Mouse (Mus musculus) CH12F3 (cell line): ENCODE results near the gene Sort1.

Experiments
- in situ Hi-C: fragments of 300-500 bp; cut with MboI; formaldehyde crosslinking; loops from 2 replicates; pipeline ENCODE4 v1.14.3; 2020; ENCODE audit warnings: low sequenced_read_pairs

The Sort1 gene

DNA sequence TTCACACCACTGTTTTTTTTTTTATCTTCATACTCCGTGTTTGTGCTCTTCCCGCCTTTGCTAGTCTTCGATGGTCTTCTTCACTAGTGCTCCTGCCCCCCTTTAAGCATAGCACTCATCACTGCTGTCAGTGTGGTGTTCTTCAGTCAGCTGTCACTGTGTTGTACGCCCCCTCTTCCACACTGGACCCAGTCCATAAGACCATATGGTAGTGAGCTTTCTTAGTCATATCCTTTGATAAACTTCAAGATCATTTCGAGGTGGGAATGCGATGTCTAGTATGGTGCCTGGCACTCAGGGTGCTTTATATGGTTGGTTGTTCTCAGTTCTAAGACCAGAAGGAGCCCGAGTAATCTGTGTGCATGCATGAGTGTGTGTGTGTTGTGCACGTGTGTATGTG, 43.4 kb downstream of the Sort1 start:
- in situ Hi-C loops, result no loop called here

DNA sequence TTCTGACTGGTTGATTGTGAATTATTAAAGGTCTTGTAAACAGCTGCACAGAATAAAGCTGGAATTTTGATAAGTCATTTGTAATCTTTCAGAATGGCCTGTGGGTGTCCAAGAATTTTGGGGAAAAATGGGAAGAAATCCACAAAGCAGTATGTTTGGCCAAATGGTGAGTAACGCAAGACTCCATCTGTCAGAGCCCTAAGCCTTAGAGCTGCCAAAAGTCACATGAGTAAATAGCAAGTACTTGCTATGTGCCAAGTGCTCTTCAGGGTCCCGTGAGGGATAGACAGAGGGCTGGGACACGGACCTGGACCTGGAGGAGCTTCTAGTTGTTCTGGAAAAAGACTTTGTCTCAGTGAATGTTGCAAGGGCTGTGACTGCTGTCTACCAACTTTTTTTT, 44.0 kb downstream of the Sort1 start:
- in situ Hi-C loops, result no loop called here

DNA sequence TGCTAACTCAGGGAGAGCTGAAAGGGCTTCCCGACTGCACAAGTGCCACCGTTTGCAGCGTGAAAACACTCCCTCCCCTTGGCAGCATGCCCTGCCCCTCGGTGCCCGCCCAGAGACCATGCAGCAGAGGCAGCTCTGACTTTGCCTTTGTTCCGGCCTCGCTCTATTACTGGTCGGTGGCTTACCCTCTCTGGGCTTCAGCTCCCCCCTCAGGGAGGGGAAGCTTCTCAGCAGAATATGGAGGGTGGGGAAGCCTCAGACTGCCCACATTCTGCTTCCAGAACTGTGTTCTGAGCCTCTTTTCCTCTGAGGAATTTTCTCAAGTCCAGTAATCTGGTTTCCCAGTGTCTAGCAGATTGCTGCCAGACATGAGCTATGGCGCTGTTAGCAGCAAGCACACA, 44.6 kb downstream of the Sort1 start:
- in situ Hi-C loops, result no loop called here

DNA sequence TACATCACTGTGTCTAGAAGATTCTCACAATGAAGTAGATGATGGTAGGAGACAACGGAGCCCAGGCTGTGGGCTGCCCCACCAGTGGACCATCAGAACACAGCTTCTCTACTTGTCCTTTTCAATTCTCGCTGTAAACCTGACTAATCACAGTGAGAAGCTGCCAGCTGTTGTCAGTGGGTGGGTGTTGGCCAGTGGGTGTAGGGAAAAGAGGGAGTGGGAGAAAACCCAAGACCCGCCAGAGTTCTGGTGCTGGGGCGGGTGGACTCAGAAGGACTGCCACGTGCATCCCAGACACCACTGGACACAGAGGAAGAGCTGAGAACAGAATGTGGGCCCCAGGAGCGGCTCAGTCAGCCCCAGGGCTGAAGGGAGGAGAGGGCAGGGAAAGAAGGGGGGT, 46.9 kb downstream of the Sort1 start:
- in situ Hi-C loops, result no loop called here

DNA sequence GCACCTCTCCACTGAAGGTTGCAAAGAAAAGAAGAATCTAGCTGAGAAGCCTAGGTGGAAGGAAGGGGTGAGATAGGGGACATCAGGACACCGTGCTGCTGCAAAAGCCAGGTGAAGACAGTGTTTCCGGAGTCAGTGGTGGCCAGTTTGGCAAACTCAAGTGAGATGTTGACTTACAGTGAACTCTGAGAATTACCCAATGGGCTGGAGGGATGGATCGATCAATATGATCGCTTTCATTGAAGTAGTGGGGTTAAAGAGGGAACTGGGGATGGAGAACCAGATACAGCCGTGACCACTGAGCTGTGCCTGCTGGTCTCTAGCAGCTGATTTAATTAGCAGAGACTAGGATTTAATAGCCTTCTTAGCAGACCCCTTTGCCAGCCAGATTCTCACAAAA, 53.0 kb downstream of the Sort1 start:
- in situ Hi-C loops, result no loop called here

DNA sequence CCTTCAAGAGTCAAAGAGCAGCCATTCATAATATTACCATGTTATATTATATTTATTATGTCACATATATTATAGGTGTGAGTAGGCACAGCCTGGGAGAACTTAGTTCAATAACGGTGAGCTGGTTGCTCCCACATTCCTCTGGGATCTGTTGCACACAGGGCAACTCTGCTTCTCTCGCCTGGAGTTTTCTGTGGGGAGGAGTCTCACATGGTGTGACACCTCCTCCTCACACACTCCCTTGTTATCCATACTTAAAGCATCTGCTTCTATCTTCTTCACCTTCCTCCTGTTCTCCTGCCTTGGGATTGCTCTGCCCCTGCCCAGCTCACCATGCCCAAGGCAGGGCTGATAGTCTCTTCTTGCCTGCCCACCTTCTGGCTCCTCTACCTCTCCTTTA, 57.2 kb downstream of the Sort1 start:
- in situ Hi-C loops, result no loop called here

DNA sequence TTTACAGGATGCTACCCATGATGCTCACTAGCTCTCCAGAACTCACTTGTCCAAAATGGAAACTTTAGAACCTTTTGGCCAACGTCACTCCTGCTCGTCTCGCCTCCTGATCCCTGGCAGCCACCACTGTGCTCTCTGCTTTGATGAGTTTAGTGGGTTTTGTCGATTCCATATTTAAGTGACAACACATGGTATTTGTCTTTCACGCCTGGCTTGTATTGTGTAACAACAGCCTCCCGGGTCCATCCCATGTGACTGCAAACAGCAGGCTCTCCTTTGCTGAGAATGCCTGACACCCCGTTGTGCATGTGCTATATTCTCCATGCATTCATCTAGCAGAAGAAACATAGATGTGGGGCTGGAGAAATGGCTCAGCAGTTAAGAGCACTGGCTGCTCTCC, 58.3 kb downstream of the Sort1 start:
- in situ Hi-C loops, result no loop called here

DNA sequence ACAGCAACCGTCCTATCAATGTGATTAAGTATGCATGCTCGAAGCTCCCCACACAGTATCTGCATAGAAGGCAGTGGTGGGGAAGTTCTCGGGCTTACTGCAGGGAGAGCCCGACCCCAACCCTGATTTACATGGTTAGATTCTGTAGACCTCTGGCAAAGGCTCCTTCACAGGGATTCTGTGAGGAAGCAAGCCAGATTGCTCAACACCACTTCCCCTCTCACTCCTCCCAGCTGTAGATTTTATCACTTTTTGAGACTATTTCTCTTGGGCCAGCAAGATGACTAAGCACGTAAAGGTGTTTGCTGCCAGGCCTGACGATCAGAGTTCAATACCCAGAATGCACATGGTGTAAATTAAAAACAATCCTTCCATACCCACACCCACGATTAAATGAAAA, 62.0 kb downstream of the Sort1 start:
- in situ Hi-C loops, result no loop called here

DNA sequence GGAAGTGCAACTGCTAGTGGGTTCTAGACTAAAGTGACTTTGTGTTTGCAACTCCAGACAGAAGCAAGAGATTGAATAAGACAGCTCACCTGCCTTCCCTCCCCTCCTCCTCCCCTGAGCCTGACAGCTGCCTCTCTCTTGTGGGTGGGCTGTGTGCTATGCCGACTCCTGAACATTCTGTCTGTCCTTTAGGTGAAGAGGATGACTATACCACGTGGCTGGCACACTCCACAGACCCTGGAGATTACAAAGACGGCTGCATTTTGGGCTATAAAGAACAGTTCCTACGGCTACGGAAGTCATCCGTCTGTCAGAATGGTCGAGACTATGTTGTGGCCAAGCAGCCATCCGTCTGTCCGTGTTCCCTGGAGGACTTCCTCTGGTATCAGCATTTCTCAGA, 64.5 kb downstream of the Sort1 start:
- in situ Hi-C loops, result no loop called here

DNA sequence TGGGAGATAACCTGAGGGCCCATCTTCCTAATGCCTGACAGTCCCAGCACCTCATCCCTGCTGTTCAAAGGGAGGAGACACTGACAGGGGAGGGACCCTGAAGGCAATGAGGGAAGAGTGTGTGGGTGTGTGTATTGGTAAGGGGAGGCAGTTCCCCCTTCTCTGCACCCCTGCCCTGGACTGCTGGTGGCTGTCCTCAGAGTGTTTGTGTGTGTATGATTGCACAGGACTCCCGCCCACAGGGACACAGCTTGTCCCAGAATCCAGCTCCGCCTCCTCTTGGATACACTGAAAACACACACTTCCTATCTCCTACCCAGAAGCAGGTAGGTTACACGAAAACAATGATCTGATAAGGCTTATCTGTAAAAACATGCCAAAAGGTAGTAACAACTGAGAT, 71.4 kb downstream of the Sort1 start:
- in situ Hi-C loops, result no loop called here

DNA sequence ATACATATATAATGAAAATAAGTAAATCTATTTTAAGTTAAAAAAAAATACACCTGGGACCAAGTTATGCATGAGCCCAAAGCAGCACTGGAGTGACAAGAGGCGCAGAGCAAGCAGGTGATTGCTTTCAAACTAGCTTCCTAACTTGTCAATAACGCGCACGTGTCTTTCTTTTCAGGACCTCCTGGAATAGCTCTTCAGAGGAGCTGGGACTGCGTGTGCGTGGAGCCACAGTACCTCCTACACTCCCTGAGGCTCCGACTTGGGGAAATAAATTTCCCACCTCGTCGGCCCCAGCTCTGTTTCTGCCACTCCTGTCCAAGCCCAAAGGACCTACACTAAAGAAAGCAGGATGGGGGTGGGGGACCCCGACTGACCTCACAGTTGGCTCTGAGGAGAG, 73.2 kb downstream of the Sort1 start:
- in situ Hi-C loops, result no loop called here

DNA sequence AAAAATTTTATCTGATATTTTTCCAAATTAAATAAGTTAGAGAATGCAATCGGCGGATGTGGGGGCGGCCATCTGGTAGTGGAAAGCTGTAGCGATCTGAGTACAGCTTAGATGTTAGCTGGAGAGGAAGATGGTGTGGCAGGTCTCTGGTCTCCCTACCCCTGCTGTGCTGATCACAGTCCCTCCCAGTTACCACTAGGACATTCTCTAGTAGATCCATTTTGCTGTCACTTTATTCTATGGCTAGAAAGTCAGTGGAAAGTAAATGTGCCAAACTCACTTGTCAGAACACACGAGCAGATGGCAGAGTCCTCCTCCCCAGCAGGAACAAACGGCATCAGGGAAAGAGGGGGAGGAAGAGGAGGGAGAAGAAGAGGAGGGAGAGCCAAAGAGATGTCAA, 74.6 kb downstream of the Sort1 start:
- in situ Hi-C loops, result no loop called here

DNA sequence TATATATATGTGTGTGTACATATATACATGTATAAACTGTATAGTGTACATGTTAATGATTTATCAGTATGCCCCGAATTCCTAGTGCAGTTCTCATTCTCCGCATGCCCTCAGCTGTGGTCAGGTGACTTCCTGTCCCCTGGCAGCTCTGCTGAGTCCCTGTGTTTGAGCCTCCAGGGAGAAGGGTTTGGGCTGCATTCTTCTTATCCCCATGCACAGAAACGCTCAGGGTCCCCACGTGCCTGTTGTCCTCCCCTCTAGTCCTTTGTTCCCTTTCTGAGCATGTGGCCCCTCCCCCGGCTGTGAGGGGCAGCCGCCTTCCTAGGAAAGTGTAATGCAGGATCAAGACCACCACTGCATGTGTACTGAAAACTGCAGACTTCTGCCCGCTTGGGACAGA, 77.0 kb downstream of the Sort1 start:
- in situ Hi-C loops, result no loop called here

DNA sequence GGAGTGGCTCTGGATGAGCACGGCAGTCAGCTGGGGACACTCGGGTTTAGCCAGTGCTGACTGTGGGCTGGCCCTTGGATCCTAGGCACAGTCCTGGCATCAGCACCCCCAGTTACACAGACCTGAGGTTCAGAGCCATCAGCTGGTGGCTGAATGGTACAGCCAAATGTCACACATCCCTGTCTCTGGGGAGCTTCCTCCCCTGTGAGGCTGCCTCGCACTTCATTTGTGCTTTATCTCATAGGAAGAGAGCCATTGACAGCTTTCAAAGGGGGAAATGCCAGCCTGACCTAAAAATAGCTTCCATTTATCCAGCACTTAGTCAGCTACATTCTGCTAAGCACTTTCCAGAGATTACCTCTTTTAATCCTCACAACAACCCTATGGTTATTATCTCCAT, 79.7 kb downstream of the Sort1 start:
- in situ Hi-C loops, result no loop called here

DNA sequence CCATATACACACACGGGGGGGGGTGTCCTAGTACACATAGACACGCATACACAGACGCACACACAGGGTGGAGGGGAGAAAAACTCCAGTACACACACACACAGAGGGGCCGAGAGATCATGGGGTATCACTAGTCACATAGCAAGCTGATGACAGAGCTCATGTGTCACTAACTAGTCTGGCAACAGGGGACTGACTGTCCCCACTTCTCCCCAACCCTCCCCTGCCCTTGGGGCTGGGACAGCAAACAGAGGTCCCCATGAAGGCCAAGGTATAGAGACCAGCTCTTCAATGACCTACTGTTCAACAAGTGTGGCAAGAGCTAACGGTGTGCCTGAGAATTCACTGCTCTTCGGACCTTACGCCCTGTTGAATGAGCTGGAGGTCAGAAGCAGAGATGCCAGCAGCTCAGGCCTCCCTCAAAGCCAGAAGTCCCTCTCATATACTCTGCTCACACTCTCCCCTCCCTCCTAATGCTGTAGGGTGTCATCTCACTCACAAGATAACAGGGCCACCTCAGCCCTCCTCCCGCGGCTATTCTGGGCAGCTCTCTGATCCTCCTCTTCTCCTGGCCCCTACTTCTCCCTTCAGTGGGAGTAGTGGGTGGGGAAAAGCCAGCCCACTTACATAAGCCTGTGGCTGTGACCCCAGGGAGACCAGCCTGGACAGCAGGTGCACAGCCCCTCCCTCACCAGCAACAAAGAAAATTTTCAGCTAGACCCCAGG, 80.6 kb downstream of the Sort1 start, which contains the start of gene Mybphl:
Gene Mybphl (plus strand): TSS at position 642 of the 726 bp plus-strand sequence.
- in situ Hi-C loops, result no loop called here

DNA sequence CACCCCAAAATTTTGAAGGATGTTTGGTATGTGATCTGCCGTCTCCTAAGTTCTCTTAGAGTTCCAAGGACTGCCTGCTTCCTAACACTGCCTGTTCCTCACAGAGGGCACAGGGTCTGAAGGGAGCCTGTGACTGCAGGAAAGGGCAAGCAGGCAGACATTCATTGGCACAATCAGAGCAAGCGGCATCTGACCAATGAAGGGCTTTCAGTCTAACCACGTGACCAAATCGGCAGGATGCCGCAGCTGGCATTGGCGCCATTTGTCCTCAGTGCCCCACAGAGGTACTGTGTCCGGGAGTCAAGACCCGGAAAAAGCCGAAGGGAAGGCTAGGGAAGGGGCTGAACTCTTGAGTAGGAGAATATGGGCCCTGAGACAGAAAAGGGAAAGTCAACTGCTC, 83.3 kb downstream of the Sort1 start:
- in situ Hi-C loops, result no loop called here

DNA sequence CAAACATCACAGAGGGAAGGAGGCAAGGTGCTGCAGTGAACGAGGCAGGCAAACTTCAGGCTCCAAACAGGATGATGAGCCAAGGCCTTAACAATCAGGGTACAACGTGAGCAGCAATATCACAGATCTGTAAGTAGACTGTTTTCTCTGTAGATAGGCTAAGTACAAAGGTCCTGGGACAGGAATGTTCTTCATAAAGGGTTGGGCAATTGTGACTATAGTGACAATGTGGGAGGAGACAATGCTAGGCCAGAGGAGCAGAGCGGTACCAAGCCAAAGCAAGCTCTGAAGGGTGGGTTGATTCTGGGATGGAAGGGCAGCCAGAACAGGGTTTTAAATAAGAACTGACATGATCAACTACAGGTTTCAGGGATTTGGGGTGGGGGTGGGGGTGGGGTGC, 83.9 kb downstream of the Sort1 start:
- in situ Hi-C loops, result no loop called here

DNA sequence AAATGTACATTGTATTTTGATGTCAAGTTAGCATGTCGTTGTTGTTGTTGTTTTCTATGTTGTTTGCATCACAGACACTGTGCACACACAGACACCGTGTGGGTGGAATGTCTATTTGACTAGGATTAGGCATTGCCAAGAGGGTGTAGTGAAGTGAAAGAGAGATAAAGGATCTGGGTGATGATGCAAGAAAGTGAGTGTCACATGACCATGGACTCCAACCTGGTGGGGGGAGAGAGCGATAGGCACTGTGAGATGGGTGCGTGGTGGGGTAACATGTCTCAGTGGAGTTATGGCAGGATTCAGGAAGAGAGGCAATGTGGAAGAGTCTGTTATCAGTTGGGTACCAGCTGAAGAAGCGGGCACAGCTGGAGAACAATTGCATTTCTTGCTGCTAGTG, 84.8 kb downstream of the Sort1 start:
- in situ Hi-C loops, result no loop called here

DNA sequence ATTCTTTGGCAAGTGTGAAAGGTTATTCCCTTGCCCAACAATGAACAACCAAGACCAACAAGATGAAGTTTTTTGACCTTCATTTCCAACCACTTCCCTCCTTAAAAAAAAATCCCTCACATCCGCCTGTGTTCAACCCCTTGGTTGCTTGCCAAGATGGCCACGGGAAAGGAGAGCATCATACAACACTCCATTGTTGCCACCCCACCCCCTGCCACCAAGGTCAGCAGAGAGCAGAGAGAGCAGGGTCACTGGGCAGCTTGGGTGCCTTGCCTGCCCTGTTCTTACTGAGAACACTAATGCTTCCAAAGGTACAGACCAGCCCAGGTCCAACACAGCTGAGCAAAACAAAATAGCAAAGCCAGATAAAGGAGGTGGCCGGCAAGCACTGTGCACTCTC, 88.4 kb downstream of the Sort1 start:
- in situ Hi-C loops, result no loop called here

DNA sequence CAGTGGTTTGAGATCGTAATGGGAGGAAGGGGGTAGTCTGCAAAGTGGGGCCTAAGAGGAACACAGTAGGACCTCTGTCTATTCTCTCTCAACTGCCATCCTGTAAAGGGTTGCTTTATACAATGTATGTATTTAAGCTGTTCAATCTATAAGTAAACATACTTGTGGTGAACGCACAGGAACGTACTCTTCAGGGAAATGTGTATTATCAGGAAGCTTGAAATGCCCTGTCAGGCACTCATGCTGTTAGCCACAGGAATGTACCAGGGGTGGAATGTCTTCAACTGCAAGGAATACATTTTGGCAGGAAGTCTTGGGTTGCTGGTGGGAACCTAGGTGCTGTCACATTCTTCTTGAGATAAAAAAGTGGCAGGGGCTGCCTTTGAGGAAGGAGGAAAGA, 88.8 kb downstream of the Sort1 start:
- in situ Hi-C loops, result no loop called here

DNA sequence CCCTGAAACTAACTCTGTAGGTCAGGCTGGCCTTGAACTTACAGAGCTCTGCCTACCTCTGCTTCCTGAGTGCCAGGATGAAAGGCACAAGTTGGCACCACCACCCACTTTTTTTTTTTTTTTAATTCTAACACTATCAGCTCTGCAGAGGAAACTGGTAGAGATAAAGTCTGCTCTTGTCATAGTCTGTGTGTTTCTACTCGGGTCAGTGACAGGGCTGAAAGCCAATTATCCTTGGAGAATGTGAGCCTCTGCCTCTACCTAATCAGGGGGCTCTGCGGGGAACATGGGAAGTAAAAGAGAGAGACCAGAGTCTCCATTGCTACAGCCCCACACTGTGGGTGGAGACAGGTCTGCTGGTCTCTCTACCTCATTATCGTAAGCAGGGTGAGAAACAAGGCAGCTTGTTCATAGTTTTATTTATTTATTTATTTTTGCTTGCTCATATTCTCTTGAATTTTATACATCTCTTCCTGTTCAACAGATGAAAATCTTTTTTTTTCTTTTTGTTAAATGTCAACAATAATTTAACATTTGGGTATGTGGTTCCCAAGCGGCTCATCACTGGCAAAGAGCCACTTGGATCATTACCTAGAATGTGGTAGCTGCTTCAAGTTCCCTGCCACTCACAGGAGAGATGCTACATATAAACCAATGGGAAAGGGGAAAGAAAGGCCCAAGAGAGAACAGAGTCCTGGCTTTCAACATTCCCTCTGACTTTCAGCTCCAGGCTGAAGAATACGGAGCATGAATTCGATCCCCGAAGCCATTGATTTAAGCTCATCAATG, 95.2 kb downstream of the Sort1 start:
- in situ Hi-C loops, result no loop called here

DNA sequence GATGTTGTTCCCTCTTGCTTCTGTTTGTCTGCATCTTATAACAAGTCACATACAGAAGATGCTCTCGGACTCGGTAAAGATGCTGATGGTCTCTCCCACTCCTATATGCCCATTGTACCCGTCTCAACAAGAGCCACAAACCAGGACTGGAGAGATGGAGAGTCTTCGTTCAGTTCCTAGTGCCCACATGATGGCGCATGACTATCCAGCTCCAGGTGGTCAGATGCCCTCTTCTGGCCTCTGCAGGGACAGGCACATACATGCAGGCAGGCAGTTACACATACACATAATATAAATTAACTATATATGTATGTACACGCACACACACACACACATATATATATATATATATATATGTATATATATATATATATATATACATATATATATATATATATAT, 96.8 kb downstream of the Sort1 start:
- in situ Hi-C loops, result loop anchor here (10.0 kb wide), 1 partner anchor 216 kb away; no protein-coding TSS in a partner anchor
